Mouse (Mus musculus): ENCODE measurements around the gene Fads2. TPM values are rescaled to one million over a fixed set of nuclear protein-coding genes. Genes with fewer than 3 reads are reported as not detected.

The Fads2 gene
- polyA plus RNA-seq, 1 experiment from 2014 or later: 229 TPM

DNA sequence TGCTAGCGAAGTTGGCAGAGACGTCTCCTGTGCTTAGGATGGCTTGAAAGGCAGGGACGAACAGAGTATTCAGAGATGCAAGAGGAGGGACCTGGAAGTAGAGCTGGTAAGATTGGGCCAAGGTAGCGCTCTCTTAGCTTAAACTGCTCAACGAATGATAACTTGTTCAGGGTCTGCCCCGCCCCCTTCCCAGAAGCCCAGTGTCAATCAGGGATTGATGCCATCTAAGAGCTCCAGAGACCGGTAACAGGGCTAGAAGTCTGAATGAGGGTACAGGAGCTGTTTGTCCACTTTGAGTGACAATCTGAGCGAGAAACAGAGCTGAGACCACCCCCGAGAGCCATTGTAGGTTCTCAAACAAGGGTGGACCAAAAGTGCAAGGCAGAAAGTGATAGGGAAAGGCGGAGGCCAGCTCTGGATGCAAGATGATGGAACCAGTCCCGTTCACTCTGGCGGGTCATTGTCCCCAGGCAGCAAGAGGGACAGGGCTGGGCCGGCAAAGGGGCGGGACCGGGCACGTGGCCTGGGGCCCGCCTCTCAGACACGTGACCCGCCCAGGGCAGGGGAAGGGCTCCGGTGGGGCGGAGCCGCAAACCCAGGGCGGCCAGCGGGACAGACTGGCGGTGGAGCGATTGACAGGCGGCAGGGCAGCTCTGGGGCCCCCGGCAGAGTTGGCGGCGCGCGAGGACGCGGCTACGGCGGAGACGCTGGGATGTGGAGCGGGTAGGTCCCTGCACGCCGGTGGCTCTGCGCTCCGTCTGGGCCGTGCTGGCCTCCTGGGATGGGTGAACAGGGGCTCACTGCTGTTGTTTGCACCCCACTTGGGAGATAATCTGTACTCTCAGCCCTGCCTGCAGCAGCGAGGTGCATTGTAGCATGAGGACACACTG, 83.7 kb downstream of the Fads2 start:
- Histone ChIP-seq H3K9me3 (no peaks in the 10 kb centered on the region), H3K27me3 (no peaks in the 10 kb centered on the region)
- peak; percentile 95 for ATAC-seq (ENCODE audit: low FRiP score, low read depth)

DNA sequence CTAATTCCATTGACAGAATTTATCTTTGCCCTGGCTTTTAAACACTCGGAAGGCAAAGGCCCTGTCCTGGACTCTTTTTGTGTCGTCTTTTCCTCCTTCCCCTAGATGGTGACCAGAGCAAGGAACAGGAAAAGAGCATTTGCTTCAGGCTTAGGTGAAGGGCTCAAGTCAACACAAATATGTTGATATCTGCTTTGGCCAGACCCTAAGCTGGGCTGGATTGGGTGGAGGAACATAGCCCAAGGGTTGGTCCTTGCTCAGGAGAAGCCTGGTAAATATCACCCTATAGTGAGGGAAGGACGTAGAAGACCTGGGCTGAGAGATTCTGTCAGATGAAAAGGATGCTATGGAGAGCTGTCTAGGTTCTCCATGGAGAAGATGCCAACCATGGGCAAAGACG, 85.4 kb downstream of the Fads2 start:
- Histone ChIP-seq H3K9me3 (no peaks in the 10 kb centered on the region), H3K27me3 (no peaks in the 10 kb centered on the region), H3K4me2 (no peak overlapping the region), H3K9ac (no peak overlapping the region), H3K4me1 (replicated peaks) (peaks cover 21% of the 10 kb centered on the region), H3K36me3 (no peaks in the 10 kb centered on the region), H3K4me3 (no peak overlapping the region), H3K27ac (replicated peaks) (no peak overlapping the region)
- ATAC-seq (ENCODE audit: low FRiP score, low read depth): no peak
- 86% methylated on average over 4 of the region's 4 CpGs for WGBS

More for the DNA sequence above, 83.7 kb downstream of the Fads2 start:
- H3K9ac ChIP-seq: peak overlapping the region; percentile 72
- H3K4me1 ChIP-seq (replicated peaks): peaks cover 28% of the 10 kb centered on the region
- no peaks in the 10 kb centered on the region for H3K36me3 ChIP-seq
- H3K4me2 ChIP-seq: peak overlapping the region; percentile 88
- H3K4me3 ChIP-seq: peak overlapping the region; percentile 61
- 6% methylated on average over 44 of the region's 44 CpGs for WGBS
- H3K27ac ChIP-seq (replicated peaks): peak overlapping the region; percentile 45; the same call in 1 of the 2 replicates

DNA sequence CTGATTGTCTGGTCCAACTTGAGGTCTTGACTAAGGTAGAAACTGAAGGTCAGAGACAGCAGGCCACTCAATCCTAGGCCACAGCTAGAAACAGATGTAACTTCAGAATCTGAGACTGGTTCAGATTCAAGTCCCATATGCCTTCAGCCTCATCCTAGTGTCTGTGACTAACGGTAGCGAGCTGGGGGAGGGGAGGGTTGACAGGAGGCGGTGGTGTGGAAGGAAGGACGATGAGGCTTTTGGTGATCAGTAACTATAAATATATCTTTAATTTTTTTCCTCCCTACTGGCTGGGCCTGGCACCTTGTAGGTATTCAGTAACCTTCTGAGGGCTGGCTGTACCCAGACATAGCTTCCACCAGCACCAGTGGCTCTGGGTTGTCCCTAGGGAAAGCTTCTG, 86.1 kb downstream of the Fads2 start:
- H3K27ac ChIP-seq (replicated peaks): no peak overlapping the region
- WGBS: 77% methylated on average over 4 of the region's 4 CpGs
- no peak for ATAC-seq (ENCODE audit: low FRiP score, low read depth)
- no peaks in the 10 kb centered on the region for H3K27me3 ChIP-seq
- no peaks in the 10 kb centered on the region for H3K9me3 ChIP-seq
- H3K4me1 ChIP-seq (replicated peaks): peaks cover 21% of the 10 kb centered on the region
- no peak overlapping the region for H3K9ac ChIP-seq
- H3K4me3 ChIP-seq: no peak overlapping the region
- no peaks in the 10 kb centered on the region for H3K36me3 ChIP-seq
- H3K4me2 ChIP-seq: no peak overlapping the region

DNA sequence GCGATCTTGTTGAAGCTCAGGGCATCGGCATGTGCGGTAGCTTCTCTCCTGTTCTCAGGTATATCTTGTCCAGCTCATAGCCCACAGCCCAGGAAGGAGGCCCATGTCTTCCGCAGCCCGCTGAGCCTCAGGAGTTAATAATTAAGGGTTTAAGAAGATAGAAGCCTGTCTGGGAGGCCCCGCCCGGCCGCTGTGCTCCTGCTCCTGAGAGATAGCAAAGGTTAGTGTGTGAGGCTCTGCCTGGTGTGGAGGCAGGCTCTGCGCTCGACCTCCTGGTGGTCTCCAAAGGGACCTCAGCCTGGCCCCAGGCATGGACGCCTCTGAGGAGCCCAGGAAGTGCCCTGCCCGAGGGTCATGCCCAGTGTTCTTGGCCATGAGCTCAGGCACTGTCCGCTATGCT, 86.7 kb downstream of the Fads2 start:
- Histone ChIP-seq H3K27ac (replicated peaks) (no peak overlapping the region), H3K4me2 (no peak overlapping the region), H3K4me3 (no peak overlapping the region), H3K9me3 (no peaks in the 10 kb centered on the region), H3K36me3 (no peaks in the 10 kb centered on the region), H3K4me1 (replicated peaks) (peaks cover 21% of the 10 kb centered on the region), H3K9ac (no peak overlapping the region), H3K27me3 (no peaks in the 10 kb centered on the region)
- no peak for ATAC-seq (ENCODE audit: low FRiP score, low read depth)
- WGBS: 78% methylated on average over 13 of the region's 13 CpGs

DNA sequence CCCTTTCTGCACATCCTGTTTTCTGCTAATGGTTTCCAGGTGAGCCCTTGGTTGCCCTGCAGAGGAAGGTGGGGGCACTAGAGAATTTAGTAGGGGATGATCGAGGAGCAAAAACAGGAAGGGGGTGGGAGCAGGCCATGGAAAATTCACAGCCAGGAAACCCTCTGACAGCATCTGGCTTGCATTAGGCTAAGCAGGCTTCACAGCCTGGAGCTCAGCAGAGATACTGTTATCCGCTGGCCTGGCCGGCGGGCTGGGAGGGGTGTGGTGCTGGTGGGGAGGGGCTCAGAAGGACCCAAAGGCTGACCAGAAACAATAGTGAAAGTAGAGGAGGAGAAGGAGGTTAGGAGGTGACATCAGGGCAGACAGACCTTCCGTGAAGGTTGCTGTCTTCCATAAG, 87.6 kb downstream of the Fads2 start:
- H3K9ac ChIP-seq: no peak overlapping the region
- H3K27me3 ChIP-seq: no peaks in the 10 kb centered on the region
- 83% methylated on average over 5 of the region's 5 CpGs for WGBS
- H3K4me3 ChIP-seq: no peak overlapping the region
- H3K9me3 ChIP-seq: no peaks in the 10 kb centered on the region
- peaks cover 12% of the 10 kb centered on the region for H3K4me1 ChIP-seq (replicated peaks)
- no peak overlapping the region for H3K27ac ChIP-seq (replicated peaks)
- H3K36me3 ChIP-seq: no peaks in the 10 kb centered on the region
- H3K4me2 ChIP-seq: no peak overlapping the region
- ATAC-seq (ENCODE audit: low FRiP score, low read depth): no peak

DNA sequence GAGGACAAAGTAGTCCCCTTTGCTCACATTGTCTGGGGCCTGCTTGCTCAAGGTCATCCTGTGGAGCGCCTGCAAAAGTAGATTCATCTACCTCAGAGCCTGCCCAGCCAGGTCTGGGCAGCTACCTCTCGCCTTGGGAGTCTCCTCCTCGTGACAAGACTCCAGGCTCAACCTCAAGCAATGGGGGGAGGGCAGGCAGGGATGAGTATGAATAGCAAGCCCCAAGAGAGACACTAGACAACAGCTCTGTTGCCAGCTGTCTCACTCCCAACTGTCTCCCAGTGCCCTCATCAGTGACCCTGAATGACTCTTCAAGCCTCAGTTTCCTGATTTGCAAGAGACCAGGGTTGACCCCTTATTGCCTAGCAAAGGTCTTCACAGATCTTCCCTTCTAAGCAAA, 88.2 kb downstream of the Fads2 start:
- ATAC-seq (ENCODE audit: low FRiP score, low read depth): no peak
- Histone ChIP-seq H3K9me3 (no peaks in the 10 kb centered on the region), H3K4me3 (no peak overlapping the region), H3K9ac (no peak overlapping the region), H3K27me3 (no peaks in the 10 kb centered on the region), H3K36me3 (no peaks in the 10 kb centered on the region), H3K4me1 (replicated peaks) (peaks cover 7% of the 10 kb centered on the region), H3K27ac (replicated peaks) (no peak overlapping the region), H3K4me2 (no peak overlapping the region)
- WGBS: 64% methylated on average over 3 of the region's 3 CpGs

DNA sequence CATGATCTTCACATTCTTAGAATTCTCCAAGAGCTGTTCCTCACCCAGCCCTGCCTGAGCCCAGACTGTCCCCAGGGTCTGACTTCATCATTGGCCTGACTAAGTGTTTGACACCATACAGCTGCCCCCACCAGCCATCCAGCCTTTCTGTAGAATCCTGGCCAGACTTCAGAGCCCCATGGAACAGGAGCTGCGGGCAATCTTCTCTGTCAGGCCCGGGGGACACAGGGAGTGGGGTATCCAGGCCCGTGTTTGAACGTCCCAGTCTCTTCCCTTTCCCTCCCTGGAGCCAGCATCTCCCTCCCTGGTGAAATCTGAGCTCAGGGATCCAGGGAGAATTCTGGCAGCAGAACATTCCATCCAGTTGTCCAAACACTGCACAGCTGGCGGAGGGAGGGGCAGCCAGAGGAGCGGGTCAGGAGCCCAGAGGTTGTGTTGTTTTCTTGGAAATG, 88.7 kb downstream of the Fads2 start:
- no peaks in the 10 kb centered on the region for H3K9me3 ChIP-seq
- no peak overlapping the region for H3K27ac ChIP-seq (replicated peaks)
- 66% methylated on average over 6 of the region's 6 CpGs for WGBS
- H3K4me2 ChIP-seq: no peak overlapping the region
- H3K9ac ChIP-seq: no peak overlapping the region
- H3K4me3 ChIP-seq: no peak overlapping the region
- H3K27me3 ChIP-seq: no peaks in the 10 kb centered on the region
- ATAC-seq (ENCODE audit: low FRiP score, low read depth): no peak
- H3K36me3 ChIP-seq: no peaks in the 10 kb centered on the region
- H3K4me1 ChIP-seq (replicated peaks): peaks cover 4% of the 10 kb centered on the region

Other genes starting within 250 kb of the Fads2 start
- gene Incenp, start 202.2 kb downstream of the Fads2 start, polyA plus RNA-seq (2015; fragmentation: Nextera tagmentation; extraction: Ambion mirVana): 30.7 and 33.5 TPM in 2 replicates
- 1,700 and 1,726 TPM in 2 replicates for gene Fth1, start 121.1 kb downstream of the Fads2 start, polyA plus RNA-seq (2015; fragmentation: Nextera tagmentation; extraction: Ambion mirVana)
- gene Best1, start 100.1 kb downstream of the Fads2 start, polyA plus RNA-seq (2015; fragmentation: Nextera tagmentation; extraction: Ambion mirVana): 2.3 TPM in 2 replicates
- gene Rab3il1, start 100.1 kb downstream of the Fads2 start, polyA plus RNA-seq (2015; fragmentation: Nextera tagmentation; extraction: Ambion mirVana): 20.7 and 22.3 TPM in 2 replicates
- 31.4 and 32.8 TPM in 2 replicates for gene Fads3, start 60.2 kb downstream of the Fads2 start, polyA plus RNA-seq (2015; fragmentation: Nextera tagmentation; extraction: Ambion mirVana)
- 155 and 160 TPM in 2 replicates for gene Fads1, start 81.1 kb upstream of the Fads2 start, polyA plus RNA-seq (2015; fragmentation: Nextera tagmentation; extraction: Ambion mirVana)
- 330 and 360 TPM in 2 replicates for gene Tmem258, start 102.3 kb upstream of the Fads2 start, polyA plus RNA-seq (2015; fragmentation: Nextera tagmentation; extraction: Ambion mirVana)
- gene Fen1, start 102.4 kb upstream of the Fads2 start, polyA plus RNA-seq (2015; fragmentation: Nextera tagmentation; extraction: Ambion mirVana): 28.0 and 28.2 TPM in 2 replicates
- 0.76 and 0.92 TPM in 2 replicates for gene Myrf, start 139.0 kb upstream of the Fads2 start, polyA plus RNA-seq (2015; fragmentation: Nextera tagmentation; extraction: Ambion mirVana)
- gene Dagla, start 203.1 kb upstream of the Fads2 start, polyA plus RNA-seq (2015; fragmentation: Nextera tagmentation; extraction: Ambion mirVana): 11.3 and 14.3 TPM in 2 replicates